Mouse (Mus musculus) lung, adult 2 months (tissue): ENCODE results near the gene Epb41l1. TPM values are rescaled to one million over a fixed set of nuclear protein-coding genes. Genes with fewer than 3 reads are reported as not detected.
"Not testable (repeated sequence)": the region's sequence is repeated elsewhere in the genome, so short reads cannot be mapped to it uniquely, and the experiment has no call there.

Experiments used
- DNase-seq: peaks from one replicate; pipeline ENCODE4 v3.0.0; 2022
- H3K4me1 ChIP-seq: fragments of 200-500 bp; 2 replicates; pipeline ENCODE4 v1.6.1; 2011; ENCODE audit warnings: low read length; ENCODE audit not compliant: control insufficient read depth, insufficient read depth
- H3K4me3 ChIP-seq: fragments of 200-500 bp; replicated peaks from 2 replicates; pipeline ENCODE3; 2011; ENCODE audit warnings: low read depth, mild to moderate bottlenecking, control low read depth, low read length; ENCODE audit errors: extremely low read depth
- CTCF ChIP-seq: fragments of 200-500 bp; IDR thresholded peaks from 2 replicates; pipeline ENCODE4 v1.5.1; 2011; ENCODE audit warnings: mild to moderate bottlenecking, low read length, control low read depth; ENCODE audit not compliant: insufficient read depth
- POLR2A ChIP-seq: fragments of 200-500 bp; IDR thresholded peaks from 2 replicates; pipeline ENCODE4 v1.6.1; 2011; ENCODE audit warnings: low read depth, mild to moderate bottlenecking, control low read depth, low read length, borderline replicate concordance; ENCODE audit errors: extremely low read depth
- WGBS: fragments of 180-500 bp; shearing (Covaris S2); methylation state at CpG from one replicate; pipeline ENCODE4 v1.1.7; 2018; 5-methylcytosine and 5-hydroxymethylcytosine counted together
- polyA plus RNA-seq: library from polyadenylated mRNA; depleted of rRNA; stranded (reverse); fragments of >200 nt; gene quantifications from 2 replicates; pipeline ENCODE4 v1.2.3, GENCODE M21; 2012

Epb41l1 gene
- polyA plus RNA-seq, 1 experiment: 25.1 TPM

- no peak for TF ChIP-seq POLR2A
- no peak for TF ChIP-seq CTCF
- WGBS: 81% methylated on average over 12 of the region's 12 CpGs
- Histone ChIP-seq H3K4me1 (no peaks in the 10 kb centered on the region; the same call in 1 of the 2 replicates), H3K4me3 (no peak overlapping the region)
- no peak for DNase-seq
Observed at GRCm38 (mm10) chr2:156494875-156495274, 74.2 kb downstream of the Epb41l1 start.

- H3K4me3 ChIP-seq: no peak overlapping the region
- WGBS: 66% methylated on average over 5 of the region's 5 CpGs
- no peak for TF ChIP-seq CTCF
- TF ChIP-seq POLR2A: no peak
- no peak for DNase-seq
- H3K4me1 ChIP-seq: no peaks in the 10 kb centered on the region
Observed at GRCm38 (mm10) chr2:156496816-156497566, 76.3 kb downstream of the Epb41l1 start.

- TF ChIP-seq POLR2A (no peak), CTCF (peak; percentile 80)
- DNase-seq: peak; percentile 57
- H3K4me3 ChIP-seq: no peak overlapping the region
- H3K4me1 ChIP-seq: no peaks in the 10 kb centered on the region
- 56% methylated on average over 5 of the region's 5 CpGs for WGBS
Observed at GRCm38 (mm10) chr2:156497915-156498314, 77.2 kb downstream of the Epb41l1 start.

GRCm38 (mm10) chr2:156501025-156501424 is 80.3 kb downstream of the Epb41l1 start:
- Histone ChIP-seq H3K4me1 (no peaks in the 10 kb centered on the region), H3K4me3 (no peak overlapping the region)
- 83% methylated on average over 1 of the region's 1 CpGs for WGBS
- no peak for TF ChIP-seq CTCF
- TF ChIP-seq POLR2A: no peak
- DNase-seq: no peak

GRCm38 (mm10) chr2:156505533-156505932 is 84.8 kb downstream of the Epb41l1 start:
- no peak overlapping the region for H3K4me3 ChIP-seq
- no peaks in the 10 kb centered on the region for H3K4me1 ChIP-seq
- DNase-seq: no peak
- 58% methylated on average over 13 of the region's 13 CpGs for WGBS
- TF ChIP-seq POLR2A: no peak
- TF ChIP-seq CTCF: no peak

GRCm38 (mm10) chr2:156512028-156512427 is 91.3 kb downstream of the Epb41l1 start:
- H3K4me1 ChIP-seq: no peaks in the 10 kb centered on the region
- no peak for TF ChIP-seq CTCF
- TF ChIP-seq POLR2A: no peak
- no peak overlapping the region for H3K4me3 ChIP-seq
- DNase-seq: no peak
- WGBS: 88% methylated on average over 7 of the region's 7 CpGs

GRCm38 (mm10) chr2:156512561-156512960 is 91.9 kb downstream of the Epb41l1 start:
- DNase-seq: no peak
- 68% methylated on average over 6 of the region's 6 CpGs for WGBS
- Histone ChIP-seq H3K4me3 (no peak overlapping the region), H3K4me1 (no peaks in the 10 kb centered on the region)
- TF ChIP-seq POLR2A (no peak), CTCF (no peak)

- no peak for TF ChIP-seq POLR2A
- no peak for TF ChIP-seq CTCF
- DNase-seq: no peak
- 86% methylated on average over 9 of the region's 9 CpGs for WGBS
- H3K4me1 ChIP-seq: no peaks in the 10 kb centered on the region
- H3K4me3 ChIP-seq: no peak overlapping the region
Observed at GRCm38 (mm10) chr2:156515102-156515501, 94.4 kb downstream of the Epb41l1 start.

- TF ChIP-seq POLR2A (no peak), CTCF (peak; percentile 94)
- Histone ChIP-seq H3K4me1 (no peaks in the 10 kb centered on the region), H3K4me3 (no peak overlapping the region)
- WGBS: 23% methylated on average over 7 of the region's 7 CpGs
- DNase-seq: peak; percentile 78
Observed at GRCm38 (mm10) chr2:156515565-156516185, 95.0 kb downstream of the Epb41l1 start.

- not testable (repeated sequence) for H3K4me1 ChIP-seq, DNase-seq, H3K4me3 ChIP-seq
- 65% methylated on average over 2 of the region's 2 CpGs for WGBS
Observed at GRCm38 (mm10) chr2:156516678-156517077, 96.0 kb downstream of the Epb41l1 start.
